Mouse (Mus musculus): ENCODE results near the gene Ptprg. TPM values are rescaled to one million over a fixed set of nuclear protein-coding genes. Genes with fewer than 3 reads are reported as not detected.

The Ptprg gene
- total RNA-seq, 4 experiments from 2014 or later = 43.4 to 66.5 (median 48.8) TPM

GRCm38 (mm10) chr14:11881082-11881481 is 327.8 kb downstream of the Ptprg start:
- DNase-seq (ENCODE audit: low spot score) = peak; percentile 59

- DNase-seq (ENCODE audit: low spot score) = peak; percentile 67
Measured at GRCm38 (mm10) chr14:11883142-11883921, 330.0 kb downstream of the Ptprg start.

- DNase-seq (ENCODE audit: low spot score) = peak; percentile 38
Measured at GRCm38 (mm10) chr14:11883995-11884394, 330.7 kb downstream of the Ptprg start.

GRCm38 (mm10) chr14:11886417-11886816 is 333.1 kb downstream of the Ptprg start:
- no peak for DNase-seq (ENCODE audit: low spot score)

- no peak for DNase-seq (ENCODE audit: low spot score)
Measured at GRCm38 (mm10) chr14:11890890-11891289, 337.6 kb downstream of the Ptprg start.

- DNase-seq (ENCODE audit: low spot score) = no peak
Measured at GRCm38 (mm10) chr14:11892621-11893020, 339.3 kb downstream of the Ptprg start.

- no peak for DNase-seq (ENCODE audit: low spot score)
Measured at GRCm38 (mm10) chr14:11895486-11895885, 342.2 kb downstream of the Ptprg start.

GRCm38 (mm10) chr14:11902794-11903193 is 349.5 kb downstream of the Ptprg start:
- no peak for DNase-seq (ENCODE audit: low spot score)

- no peak for DNase-seq (ENCODE audit: low spot score)
Measured at GRCm38 (mm10) chr14:11906130-11906675, 352.9 kb downstream of the Ptprg start.

- DNase-seq (ENCODE audit: low spot score) = no peak
Measured at GRCm38 (mm10) chr14:11912253-11912652, 358.9 kb downstream of the Ptprg start.

GRCm38 (mm10) chr14:11917225-11917624 is 363.9 kb downstream of the Ptprg start:
- DNase-seq (ENCODE audit: low spot score) = no peak

GRCm38 (mm10) chr14:11928545-11928944 is 375.2 kb downstream of the Ptprg start:
- DNase-seq (ENCODE audit: low spot score) = no peak

GRCm38 (mm10) chr14:11932517-11932916 is 379.2 kb downstream of the Ptprg start:
- DNase-seq (ENCODE audit: low spot score) = no peak

- DNase-seq (ENCODE audit: low spot score) = no peak
Measured at GRCm38 (mm10) chr14:11934556-11934955, 381.2 kb downstream of the Ptprg start.

- no peak for DNase-seq (ENCODE audit: low spot score)
Measured at GRCm38 (mm10) chr14:11935281-11935680, 381.9 kb downstream of the Ptprg start.

GRCm38 (mm10) chr14:11935698-11936097 is 382.4 kb downstream of the Ptprg start:
- no peak for DNase-seq (ENCODE audit: low spot score)

GRCm38 (mm10) chr14:11938912-11939311 is 385.6 kb downstream of the Ptprg start:
- DNase-seq (ENCODE audit: low spot score) = no peak

GRCm38 (mm10) chr14:11941989-11942514 is 388.7 kb downstream of the Ptprg start:
- peak; percentile 4 for DNase-seq (ENCODE audit: low spot score)

GRCm38 (mm10) chr14:11950379-11950778 is 397.0 kb downstream of the Ptprg start:
- no peak for DNase-seq (ENCODE audit: low spot score)

GRCm38 (mm10) chr14:11955020-11955882 is 401.9 kb downstream of the Ptprg start:
- no peak for DNase-seq (ENCODE audit: low spot score)

GRCm38 (mm10) chr14:11960269-11961121 is 407.2 kb downstream of the Ptprg start:
- DNase-seq (ENCODE audit: low spot score) = no peak
